Mouse (Mus musculus): ENCODE results near the gene Tmem69. TPM values are rescaled to one million over a fixed set of nuclear protein-coding genes. Genes with fewer than 3 reads are reported as not detected.

The Tmem69 gene
- total and polyA plus RNA-seq, 3 experiments = 12.0 to 30.5 (median 24.8) TPM

GRCm38 (mm10) chr4:116537737-116538136 lies 18.0 kb downstream of the Tmem69 start:
- no peaks in the 10 kb centered on the region for H3K79me2 ChIP-seq (replicated peaks; ENCODE audit: control insufficient read depth, insufficient read depth, low read length)
- no peak for DNase-seq
- TF ChIP-seq EP300 (IDR thresholded peaks at IDR 0.05; ENCODE audit: insufficient read depth, low read depth, low read length) = no peak
- TF ChIP-seq POLR2A (IDR thresholded peaks at IDR 0.05; ENCODE audit: insufficient read depth, low read depth, low read length) = no peak
- TF ChIP-seq CTCF (IDR thresholded peaks at IDR 0.05) = no peak
- H3K27me3 ChIP-seq (ENCODE audit: control insufficient read depth, insufficient read depth, low read length) = no peaks in the 10 kb centered on the region
- 93% methylated on average over 3 of the region's 3 CpGs for WGBS
- no peaks in the 10 kb centered on the region for H3K4me1 ChIP-seq (ENCODE audit: control insufficient read depth, insufficient read depth, low read length)
- intact Hi-C loops (cut with DNase I) = no loop called here
- no peak overlapping the region for H3K27ac ChIP-seq
- H3K36me3 ChIP-seq (ENCODE audit: control insufficient read depth, insufficient read depth, low read length) = no peaks in the 10 kb centered on the region
- no peak overlapping the region for H3K9ac ChIP-seq (ENCODE audit: low read depth, low read length)
- H3K4me3 ChIP-seq = no peak overlapping the region

- no peaks in the 10 kb centered on the region for H3K27me3 ChIP-seq (ENCODE audit: control insufficient read depth, insufficient read depth, low read length)
- H3K36me3 ChIP-seq (ENCODE audit: control insufficient read depth, insufficient read depth, low read length) = no peaks in the 10 kb centered on the region
- no peaks in the 10 kb centered on the region for H3K4me1 ChIP-seq (ENCODE audit: control insufficient read depth, insufficient read depth, low read length)
- TF ChIP-seq POLR2A (IDR thresholded peaks at IDR 0.05; ENCODE audit: insufficient read depth, low read depth, low read length) (no peak), EP300 (IDR thresholded peaks at IDR 0.05; ENCODE audit: insufficient read depth, low read depth, low read length) (no peak), CTCF (IDR thresholded peaks at IDR 0.05) (no peak)
- H3K9ac ChIP-seq (ENCODE audit: low read depth, low read length) = no peak overlapping the region
- H3K4me3 ChIP-seq = no peak overlapping the region
- no peak overlapping the region for H3K27ac ChIP-seq
- intact Hi-C loops (cut with DNase I) = no loop called here
- no peak for DNase-seq
- no peaks in the 10 kb centered on the region for H3K79me2 ChIP-seq (replicated peaks; ENCODE audit: control insufficient read depth, insufficient read depth, low read length)
Observed at GRCm38 (mm10) chr4:116536351-116536750, 19.4 kb downstream of the Tmem69 start.

- Histone ChIP-seq H3K36me3 (ENCODE audit: control insufficient read depth, insufficient read depth, low read length) (no peaks in the 10 kb centered on the region), H3K9ac (ENCODE audit: low read depth, low read length) (no peak overlapping the region), H3K27me3 (ENCODE audit: control insufficient read depth, insufficient read depth, low read length) (no peaks in the 10 kb centered on the region), H3K4me3 (no peak overlapping the region), H3K79me2 (replicated peaks; ENCODE audit: control insufficient read depth, insufficient read depth, low read length) (no peaks in the 10 kb centered on the region), H3K27ac (no peak overlapping the region), H3K4me1 (ENCODE audit: control insufficient read depth, insufficient read depth, low read length) (no peaks in the 10 kb centered on the region)
- TF ChIP-seq EP300 (IDR thresholded peaks at IDR 0.05; ENCODE audit: insufficient read depth, low read depth, low read length) = no peak
- TF ChIP-seq CTCF (IDR thresholded peaks at IDR 0.05) = peak; percentile 50
- DNase-seq = no peak
- 79% methylated on average over 2 of the region's 2 CpGs for WGBS
- intact Hi-C loops (cut with DNase I) = no loop called here
Observed at GRCm38 (mm10) chr4:116531109-116531508, 24.6 kb downstream of the Tmem69 start.

GRCm38 (mm10) chr4:116507425-116508218 lies 48.1 kb downstream of the Tmem69 start, which contains the start of gene Ipp:
Gene Ipp, plus strand, starts transcription at chr4:116507549.
- intact Hi-C loops (cut with DNase I) = loop anchor here (2.0 to 5.0 kb wide), 2 partner anchors 41 to 50 kb away; partner anchors contain the start of genes Gpbp1l1 and Tmem69
- peak within 1 kb of the TSS; percentile 71 for H3K4me3 ChIP-seq
- under 1% methylated on average over 55 of the region's 55 CpGs for WGBS
- peak within 1 kb of the TSS; percentile 75 for H3K9ac ChIP-seq (ENCODE audit: low read depth, low read length)
- DNase-seq = peak; percentile 95 to 96
- peak within 1 kb of the TSS; percentile 85 for H3K27ac ChIP-seq
- H3K4me1 ChIP-seq (ENCODE audit: control insufficient read depth, insufficient read depth, low read length) = peaks cover 2% of the 10 kb centered on the region; the same call in 1 of the 2 replicates
- TF ChIP-seq POLR2A (IDR thresholded peaks at IDR 0.05; ENCODE audit: insufficient read depth, low read depth, low read length) (peak; percentile 94), CTCF (IDR thresholded peaks at IDR 0.05) (peak; percentile 53), EP300 (IDR thresholded peaks at IDR 0.05; ENCODE audit: insufficient read depth, low read depth, low read length) (no peak)
- H3K36me3 ChIP-seq (ENCODE audit: control insufficient read depth, insufficient read depth, low read length) = peaks cover 2% of the 10 kb centered on the region; the same call in 1 of the 2 replicates
- no peaks in the 10 kb centered on the region for H3K79me2 ChIP-seq (replicated peaks; ENCODE audit: control insufficient read depth, insufficient read depth, low read length)
- H3K27me3 ChIP-seq (ENCODE audit: control insufficient read depth, insufficient read depth, low read length) = no peaks in the 10 kb centered on the region

- peak overlapping the region; percentile 65 for H3K9ac ChIP-seq (ENCODE audit: low read depth, low read length)
- DNase-seq = peak in 1 of 2 experiments; percentile 3
- H3K27ac ChIP-seq = peak overlapping the region; percentile 85
- no peaks in the 10 kb centered on the region for H3K27me3 ChIP-seq (ENCODE audit: control insufficient read depth, insufficient read depth, low read length)
- peak overlapping the region; percentile 71 for H3K4me3 ChIP-seq
- H3K79me2 ChIP-seq (replicated peaks; ENCODE audit: control insufficient read depth, insufficient read depth, low read length) = no peaks in the 10 kb centered on the region
- intact Hi-C loops (cut with DNase I) = loop anchor here (2.0 to 5.0 kb wide), 2 partner anchors 40 to 50 kb away; partner anchors contain the start of genes Gpbp1l1 and Tmem69
- H3K36me3 ChIP-seq (ENCODE audit: control insufficient read depth, insufficient read depth, low read length) = peaks cover 2% of the 10 kb centered on the region; the same call in 1 of the 2 replicates
- TF ChIP-seq EP300 (IDR thresholded peaks at IDR 0.05; ENCODE audit: insufficient read depth, low read depth, low read length) (no peak), CTCF (IDR thresholded peaks at IDR 0.05) (no peak), POLR2A (IDR thresholded peaks at IDR 0.05; ENCODE audit: insufficient read depth, low read depth, low read length) (no peak)
- H3K4me1 ChIP-seq (ENCODE audit: control insufficient read depth, insufficient read depth, low read length) = peaks cover 2% of the 10 kb centered on the region; the same call in 1 of the 2 replicates
- 26% methylated on average over 11 of the region's 11 CpGs for WGBS
Observed at GRCm38 (mm10) chr4:116506886-116507424, 48.8 kb downstream of the Tmem69 start.

Other genes starting within 250 kb of the Tmem69 start
- gene Mast2, start 91.8 kb downstream of the Tmem69 start, total RNA-seq (2021) = 100 to 1,000 TPM; 108 to 136 TPM
- 144 and 149 TPM in 2 replicates for gene Mast2, start 91.8 kb downstream of the Tmem69 start, polyA plus RNA-seq (2012; rRNA removed)
- gene Ipp, start 48.4 kb downstream of the Tmem69 start, total RNA-seq (2021) = 10 to 100 TPM; 14.8 to 15.1 TPM
- 3.5 and 6.9 TPM in 2 replicates for gene Ipp, start 48.4 kb downstream of the Tmem69 start, polyA plus RNA-seq (2012; rRNA removed)
- 10 to 100 TPM; 57.9 to 65.9 TPM for gene Gpbp1l1, start 1.7 kb upstream of the Tmem69 start, total RNA-seq (2021)
- 37.7 and 55.3 TPM in 2 replicates for gene Gpbp1l1, start 1.7 kb upstream of the Tmem69 start, polyA plus RNA-seq (2012; rRNA removed)
- 1 to 10 TPM; 2.9 to 3.4 TPM for gene Ccdc17, start 40.7 kb upstream of the Tmem69 start, total RNA-seq (2021)
- gene Ccdc17, start 40.7 kb upstream of the Tmem69 start, polyA plus RNA-seq (2012; rRNA removed) = 4.5 and 8.1 TPM in 2 replicates
- 10 to 100 TPM; 16.9 to 18.3 TPM for gene Nasp, start 72.0 kb upstream of the Tmem69 start, total RNA-seq (2021)
- gene Nasp, start 72.0 kb upstream of the Tmem69 start, polyA plus RNA-seq (2012; rRNA removed) = 3.0 and 7.1 TPM in 2 replicates
- gene Akr1a1, start 95.7 kb upstream of the Tmem69 start, total RNA-seq (2021) = 100 to 1,000 TPM; 281 to 289 TPM
- 247 and 371 TPM in 2 replicates for gene Akr1a1, start 95.7 kb upstream of the Tmem69 start, polyA plus RNA-seq (2012; rRNA removed)
- 100 to 1,000 TPM; 447 to 516 TPM for gene Prdx1, start 129.6 kb upstream of the Tmem69 start, total RNA-seq (2021)
- 168 and 392 TPM in 2 replicates for gene Prdx1, start 129.6 kb upstream of the Tmem69 start, polyA plus RNA-seq (2012; rRNA removed)
- gene Mmachc, start 152.5 kb upstream of the Tmem69 start, total RNA-seq (2021) = 10 to 100 TPM; 55.6 to 66.3 TPM
- 66.8 and 95.1 TPM in 2 replicates for gene Mmachc, start 152.5 kb upstream of the Tmem69 start, polyA plus RNA-seq (2012; rRNA removed)
- 1 to 10 TPM; 4.3 to 5.5 TPM for gene Ccdc163, start 152.6 kb upstream of the Tmem69 start, total RNA-seq (2021)
- gene Ccdc163, start 152.6 kb upstream of the Tmem69 start, polyA plus RNA-seq (2012; rRNA removed) = 17.2 and 30.9 TPM in 2 replicates
- gene Tesk2, start 165.0 kb upstream of the Tmem69 start, total RNA-seq (2021) = 1 to 10 TPM; 1.6 to 2.3 TPM
- 1.5 and 3.0 TPM in 2 replicates for gene Tesk2, start 165.0 kb upstream of the Tmem69 start, polyA plus RNA-seq (2012; rRNA removed)

Measured in heart, adult 2 months (tissue).